Mouse (Mus musculus) liver, embryonic 15.5 days (tissue): ENCODE data around the gene Clec4g. TPM values are rescaled to one million over a fixed set of nuclear protein-coding genes. Genes with fewer than 3 reads are reported as not detected.

ENCODE experiments used
- ATAC-seq: fragments of 200-750 bp; cut with Nextera tagmentation; 2 replicates; pipeline ENCODE4 v1.8.0; 2017; ENCODE audit warnings: moderate number of reproducible peaks, mild to moderate bottlenecking, moderate library complexity; ENCODE audit not compliant: insufficient read depth
- H3K27ac ChIP-seq: fragments of 300-500 bp; sonication (generic); replicated peaks from 2 replicates; pipeline ENCODE4 v1.5.1; 2015; ENCODE audit warnings: mild to moderate bottlenecking, inconsistent platforms
- H3K27me3 ChIP-seq: fragments of 300-500 bp; sonication (generic); 2 replicates; pipeline ENCODE4 v1.6.1; 2015; ENCODE audit warnings: mild to moderate bottlenecking, inconsistent platforms
- H3K36me3 ChIP-seq: fragments of 300-500 bp; sonication (generic); replicated peaks from 2 replicates; pipeline ENCODE4 v1.6.1; 2015; ENCODE audit warnings: moderate library complexity, mild to moderate bottlenecking, inconsistent platforms
- H3K4me1 ChIP-seq: fragments of 300-500 bp; sonication (generic); replicated peaks from 2 replicates; pipeline ENCODE4 v1.6.1; 2015; ENCODE audit warnings: inconsistent platforms
- H3K4me2 ChIP-seq: fragments of 300-500 bp; sonication (generic); 2 replicates; pipeline ENCODE4 v1.6.1; 2015; ENCODE audit warnings: moderate library complexity, mild to moderate bottlenecking, inconsistent platforms
- H3K4me3 ChIP-seq: fragments of 300-500 bp; sonication (generic); replicated peaks from 2 replicates; pipeline ENCODE4 v1.5.1; 2015; ENCODE audit warnings: mild to moderate bottlenecking, inconsistent platforms
- H3K9ac ChIP-seq: fragments of 300-500 bp; sonication (generic); 2 replicates; pipeline ENCODE4 v1.6.1; 2015; ENCODE audit warnings: moderate library complexity, mild to moderate bottlenecking, inconsistent platforms
- H3K9me3 ChIP-seq: fragments of 300-500 bp; sonication (generic); replicated peaks from 2 replicates; pipeline ENCODE4 v1.6.1; 2016; ENCODE audit warnings: inconsistent platforms
- WGBS: fragments of 180-500 bp; shearing (Covaris S2); methylation state at CpG from one replicate; pipeline ENCODE4 v1.1.7; 2015; ENCODE audit warnings: mixed read lengths; ENCODE audit not compliant: insufficient replicate concordance; 5-methylcytosine and 5-hydroxymethylcytosine counted together
- polyA plus RNA-seq: library from polyadenylated mRNA; unstranded; fragments of >200 nt; fragmentation: Nextera tagmentation; extraction: Ambion mirVana; gene quantifications from 2 replicates; pipeline ENCODE4 v1.2.1, GENCODE M21; 2015

Gene Clec4g
- polyA plus RNA-seq, 1 experiment from 2014 or later: 6.7 TPM

DNA sequence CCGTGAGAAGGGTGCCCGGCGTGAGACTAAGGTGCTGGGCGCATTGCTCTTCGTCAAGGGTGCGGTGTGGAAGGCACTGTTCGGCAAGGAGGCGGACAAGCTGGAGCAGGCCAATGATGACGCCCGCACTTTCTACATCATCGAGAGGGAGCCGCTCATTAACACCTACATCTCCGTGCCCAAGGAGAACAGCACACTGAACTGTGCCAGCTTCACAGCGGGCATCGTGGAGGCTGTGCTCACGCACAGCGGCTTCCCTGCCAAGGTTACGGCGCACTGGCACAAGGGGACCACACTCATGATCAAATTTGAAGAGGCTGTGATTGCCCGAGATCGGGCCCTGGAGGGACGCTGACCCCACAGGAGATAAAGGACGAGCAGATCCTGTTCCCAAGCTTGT lies 41.2 kb downstream of the Clec4g start:
- Histone ChIP-seq H3K36me3 (peaks cover 21% of the 10 kb centered on the region), H3K4me3 (no peak overlapping the region), H3K27ac (no peak overlapping the region), H3K4me2 (no peak overlapping the region), H3K27me3 (no peaks in the 10 kb centered on the region), H3K4me1 (peaks cover 26% of the 10 kb centered on the region), H3K9me3 (no peaks in the 10 kb centered on the region), H3K9ac (no peak overlapping the region)
- WGBS: 87% methylated on average over 23 of the region's 23 CpGs
- no peak for ATAC-seq

DNA sequence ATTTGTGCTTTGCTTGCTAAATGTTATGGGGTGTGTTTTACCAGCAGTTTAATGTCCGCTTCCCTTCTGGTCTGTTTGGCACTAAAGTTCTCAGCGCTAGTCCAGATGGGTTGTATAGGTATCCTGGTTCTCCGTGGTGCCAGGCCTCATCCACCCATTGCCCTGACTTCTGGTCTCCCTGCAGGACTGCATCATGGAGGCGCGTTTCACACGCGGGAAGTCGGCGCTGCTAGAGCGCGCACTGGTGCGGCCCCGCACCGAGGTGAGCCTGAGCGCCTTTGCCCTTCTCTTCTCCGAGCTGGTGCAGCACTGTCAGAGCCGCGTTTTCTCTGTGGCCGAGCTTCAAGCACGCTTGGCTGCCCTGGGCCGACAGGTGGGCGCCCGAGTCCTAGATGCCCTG lies 41.6 kb downstream of the Clec4g start:
- WGBS: 87% methylated on average over 23 of the region's 23 CpGs
- Histone ChIP-seq H3K36me3 (peaks cover 21% of the 10 kb centered on the region), H3K4me2 (no peak overlapping the region), H3K9me3 (no peaks in the 10 kb centered on the region), H3K4me3 (no peak overlapping the region), H3K9ac (no peak overlapping the region), H3K27me3 (no peaks in the 10 kb centered on the region), H3K4me1 (peaks cover 26% of the 10 kb centered on the region), H3K27ac (no peak overlapping the region)
- ATAC-seq: no peak

GRCm38 (mm10) chr8:3676993-3677579 lies 43.4 kb downstream of the Clec4g start:
- Histone ChIP-seq H3K9me3 (no peaks in the 10 kb centered on the region), H3K4me3 (peak overlapping the region; percentile 85), H3K9ac (peak overlapping the region; percentile 93), H3K4me2 (peak overlapping the region; percentile 82), H3K27me3 (no peaks in the 10 kb centered on the region), H3K36me3 (peaks cover 21% of the 10 kb centered on the region), H3K27ac (peak overlapping the region; percentile 86), H3K4me1 (peaks cover 32% of the 10 kb centered on the region)
- ATAC-seq: peak; percentile 20
- WGBS: 1% methylated on average over 15 of the region's 15 CpGs

DNA sequence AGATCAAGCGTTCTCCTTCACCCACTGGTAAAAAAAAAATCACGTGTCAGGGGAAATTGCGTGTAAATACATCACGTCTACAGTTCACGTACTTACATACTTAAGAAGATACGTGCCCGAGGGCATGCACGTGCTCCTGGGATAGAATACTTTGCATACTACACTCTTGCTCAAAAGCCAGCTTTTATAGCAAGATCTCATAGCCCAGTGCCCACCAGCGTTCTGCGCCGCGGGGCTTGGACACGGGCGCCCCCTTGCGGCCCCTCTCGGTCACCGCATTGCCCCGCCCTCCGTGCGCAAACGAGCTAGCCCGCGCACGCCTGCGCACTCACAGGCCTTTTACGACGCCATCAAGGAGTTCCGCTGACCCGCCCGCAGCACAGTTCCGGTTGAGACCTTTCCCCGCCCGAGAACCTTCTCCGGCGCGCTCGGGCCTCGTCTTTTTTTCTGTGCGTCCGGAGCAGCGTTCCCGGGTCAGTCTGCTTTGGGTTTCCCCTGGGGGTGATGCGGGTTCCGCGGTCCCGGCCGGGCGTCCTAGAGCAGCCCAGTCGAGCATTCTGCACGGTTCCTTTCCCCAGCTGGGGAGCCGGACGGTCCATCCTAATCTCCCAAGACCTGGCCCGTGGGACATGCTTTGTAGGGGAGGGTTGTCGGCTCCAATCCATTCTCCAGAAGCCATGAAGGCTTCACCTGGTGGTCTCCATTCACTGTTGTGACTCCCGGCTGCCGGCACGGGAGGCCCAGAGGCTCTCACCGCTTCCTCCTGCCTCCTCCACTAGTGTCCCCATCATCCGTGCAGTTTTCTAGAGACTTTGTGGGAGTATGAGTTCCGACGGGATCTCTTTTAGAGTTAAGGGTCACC lies 44.1 kb downstream of the Clec4g start, which contains the start of gene Trappc5:
Gene Trappc5 (plus strand): TSS at position 169 of the 862 bp plus-strand sequence.
- peak; percentile 92 for ATAC-seq
- Histone ChIP-seq H3K9me3 (no peaks in the 10 kb centered on the region), H3K4me1 (peaks cover 35% of the 10 kb centered on the region), H3K4me3 (peak within 1 kb of the TSS; percentile 85), H3K27ac (peak within 1 kb of the TSS; percentile 86), H3K4me2 (peak within 1 kb of the TSS; percentile 82), H3K9ac (peak within 1 kb of the TSS; percentile 93), H3K36me3 (peaks cover 21% of the 10 kb centered on the region), H3K27me3 (no peaks in the 10 kb centered on the region)
- 1% methylated on average over 61 of the region's 61 CpGs for WGBS

- no peak for ATAC-seq
- no peaks in the 10 kb centered on the region for H3K27me3 ChIP-seq
- H3K4me2 ChIP-seq: no peak overlapping the region
- H3K27ac ChIP-seq: no peak overlapping the region
- H3K9me3 ChIP-seq: no peaks in the 10 kb centered on the region
- no peak overlapping the region for H3K9ac ChIP-seq
- H3K4me3 ChIP-seq: no peak overlapping the region
- peaks cover 10% of the 10 kb centered on the region for H3K36me3 ChIP-seq
- WGBS: 46% methylated on average over 3 of the region's 3 CpGs
- H3K4me1 ChIP-seq: peaks cover 35% of the 10 kb centered on the region
These were observed 45.8 kb downstream of the Clec4g start for GRCm38 (mm10) chr8:3674671-3675070.

DNA sequence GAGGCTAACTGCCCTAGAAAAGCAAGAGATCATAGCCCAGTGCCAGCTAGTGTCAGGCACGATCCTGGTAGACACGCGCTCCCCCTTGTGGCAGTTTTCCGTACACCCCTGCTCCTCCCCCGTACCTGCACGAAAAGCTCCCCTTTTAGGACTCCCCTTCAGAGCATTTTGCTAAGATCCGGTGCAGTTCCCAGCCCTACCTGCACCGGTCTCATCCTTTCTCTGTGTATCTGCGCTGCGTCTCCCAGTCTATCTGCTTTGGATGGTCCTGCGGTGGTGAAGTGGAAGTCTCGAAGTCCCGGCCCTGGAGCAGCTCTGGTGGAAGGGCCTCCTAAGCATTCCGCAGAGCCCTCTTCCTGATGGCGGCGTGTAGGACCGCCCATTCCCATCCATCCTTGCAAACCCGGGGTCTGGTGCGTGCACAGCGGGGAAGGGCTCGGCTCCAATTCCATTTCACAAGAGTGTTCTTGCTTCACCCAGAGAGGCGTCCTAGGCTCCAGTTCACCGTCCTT lies 48.4 kb downstream of the Clec4g start, which contains the start of gene Fcor:
Gene Fcor (minus strand): TSS at position 383 of the 512 bp plus-strand sequence.
- Histone ChIP-seq H3K4me2 (peak within 1 kb of the TSS; percentile 73), H3K9me3 (no peaks in the 10 kb centered on the region), H3K27me3 (no peaks in the 10 kb centered on the region), H3K4me3 (peak within 1 kb of the TSS; percentile 57), H3K9ac (peak within 1 kb of the TSS; percentile 63; the same call in 1 of the 2 replicates), H3K4me1 (peaks cover 17% of the 10 kb centered on the region), H3K27ac (no peak within 1 kb of the TSS), H3K36me3 (no peaks in the 10 kb centered on the region)
- under 1% methylated on average over 23 of the region's 23 CpGs for WGBS
- peak; percentile 53 for ATAC-seq

DNA sequence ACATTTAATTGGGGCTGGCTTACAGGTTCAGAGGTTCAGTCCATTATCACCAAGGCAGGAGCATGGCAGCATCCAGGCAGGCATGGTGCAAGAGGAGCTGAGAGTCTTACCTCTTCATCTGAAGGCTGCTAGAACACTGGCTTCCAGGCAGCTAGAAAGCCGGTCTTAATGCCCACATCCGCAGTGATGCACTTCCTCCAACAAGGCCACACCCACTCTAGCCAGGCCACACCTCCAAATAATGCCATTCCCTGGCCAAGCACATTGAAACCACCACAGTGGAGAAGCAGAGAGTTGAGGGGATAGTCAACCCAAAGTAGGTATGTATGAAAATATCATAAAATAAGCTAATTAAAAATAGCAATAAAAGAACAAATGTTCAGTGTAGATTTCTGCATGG lies 50.1 kb downstream of the Clec4g start:
- Histone ChIP-seq H3K4me3 (no peak overlapping the region), H3K27ac (no peak overlapping the region), H3K9ac (no peak overlapping the region), H3K27me3 (no peaks in the 10 kb centered on the region), H3K9me3 (no peaks in the 10 kb centered on the region), H3K36me3 (no peaks in the 10 kb centered on the region), H3K4me2 (no peak overlapping the region; the same call in 1 of the 2 replicates), H3K4me1 (peaks cover 10% of the 10 kb centered on the region)
- 35% methylated on average over 2 of the region's 2 CpGs for WGBS
- ATAC-seq: no peak

DNA sequence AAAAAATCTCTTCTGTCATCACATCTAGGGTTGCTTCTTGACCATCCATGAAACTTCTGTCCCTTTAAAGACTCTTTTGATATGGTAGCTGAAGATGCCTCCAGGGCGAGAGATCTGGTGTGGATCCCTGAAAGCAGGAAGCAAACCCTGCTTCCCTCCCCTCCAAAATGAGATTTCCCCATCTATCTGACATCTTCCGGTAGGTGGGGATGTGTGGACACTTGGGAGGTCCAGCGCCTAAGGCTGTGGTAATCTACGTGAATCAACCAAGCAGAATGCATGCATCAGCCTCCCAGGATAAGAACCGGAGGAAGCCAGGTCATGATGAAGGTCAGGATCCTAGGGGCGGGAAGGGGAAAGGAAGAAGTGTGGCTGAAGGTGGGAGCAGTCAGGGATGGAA lies 54.9 kb downstream of the Clec4g start, which contains the start of gene Mcemp1:
Gene Mcemp1 (plus strand): TSS at position 248 of the 400 bp plus-strand sequence.
- peak within 1 kb of the TSS; percentile 25; the same call in 1 of the 2 replicates for H3K4me3 ChIP-seq
- H3K4me2 ChIP-seq: no peak within 1 kb of the TSS
- no peaks in the 10 kb centered on the region for H3K4me1 ChIP-seq
- H3K36me3 ChIP-seq: no peaks in the 10 kb centered on the region
- H3K9me3 ChIP-seq: no peaks in the 10 kb centered on the region
- peak within 1 kb of the TSS; percentile 55 for H3K27ac ChIP-seq
- no peak within 1 kb of the TSS for H3K9ac ChIP-seq
- 55% methylated on average over 6 of the region's 6 CpGs for WGBS
- H3K27me3 ChIP-seq: no peaks in the 10 kb centered on the region
- ATAC-seq: no peak

DNA sequence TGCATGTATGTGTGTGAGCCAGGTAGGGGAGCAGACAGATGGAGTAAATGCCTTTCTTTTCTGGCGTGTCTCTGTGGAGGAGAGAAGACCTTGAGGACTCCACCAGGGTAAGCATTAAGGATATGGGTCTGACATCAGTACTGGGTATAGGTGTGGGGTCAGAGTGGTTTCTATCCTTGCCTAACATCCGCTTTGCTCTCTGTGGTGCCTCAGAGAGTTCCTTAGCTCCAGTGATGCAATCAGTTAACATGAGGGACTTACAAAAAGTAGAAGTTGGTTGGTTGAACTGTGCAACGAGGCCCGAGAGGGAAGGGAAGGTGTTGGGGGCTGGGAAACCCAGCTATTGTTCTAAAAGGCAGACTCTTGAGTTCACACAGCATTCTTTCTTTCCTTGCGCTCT lies 56.0 kb downstream of the Clec4g start:
- Histone ChIP-seq H3K4me1 (no peaks in the 10 kb centered on the region), H3K4me2 (no peak overlapping the region), H3K9ac (no peak overlapping the region), H3K27ac (peak overlapping the region; percentile 55), H3K9me3 (no peaks in the 10 kb centered on the region), H3K36me3 (no peaks in the 10 kb centered on the region), H3K4me3 (no peak overlapping the region), H3K27me3 (no peaks in the 10 kb centered on the region)
- WGBS: 22% methylated on average over 5 of the region's 5 CpGs
- ATAC-seq: peak; percentile 35; the same call in 1 of the 2 replicates

DNA sequence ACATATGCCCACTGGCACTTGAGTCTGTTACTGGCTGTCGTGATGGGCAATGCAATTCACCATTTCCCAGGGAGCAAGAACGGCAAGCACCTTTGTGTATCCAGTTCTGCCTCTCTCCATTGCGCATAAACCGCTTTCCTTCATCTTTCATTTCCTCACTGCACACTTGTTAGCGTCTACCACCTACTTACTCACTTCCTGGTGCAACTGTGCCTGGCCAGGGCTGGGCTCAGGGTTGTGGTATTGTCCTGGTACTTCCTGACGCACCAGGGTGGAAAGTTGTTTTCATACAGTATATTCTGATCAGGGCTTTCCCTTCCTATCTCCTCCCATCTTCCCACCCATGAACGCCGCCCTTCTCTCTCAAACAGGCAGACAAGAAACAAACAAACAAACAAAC lies 59.6 kb downstream of the Clec4g start:
- 31% methylated on average over 8 of the region's 8 CpGs for WGBS
- Histone ChIP-seq H3K4me1 (no peaks in the 10 kb centered on the region), H3K27me3 (0 out of 2 replicates have a peak, but pooled peaks cover 4% of the 10 kb centered on the region), H3K9ac (no peak overlapping the region), H3K27ac (no peak overlapping the region), H3K36me3 (no peaks in the 10 kb centered on the region), H3K4me2 (no peak overlapping the region), H3K4me3 (no peak overlapping the region), H3K9me3 (no peaks in the 10 kb centered on the region)
- no peak; the same call in 1 of the 2 replicates for ATAC-seq
